Mouse (Mus musculus) heart, postnatal 25 days (tissue): ENCODE measurements around the gene Alg1. TPM values are rescaled to one million over a fixed set of nuclear protein-coding genes. Genes with fewer than 3 reads are reported as not detected.
"Not testable (repeated sequence)": the region's sequence is repeated elsewhere in the genome, so short reads cannot be mapped to it uniquely, and the experiment has no call there.

Experiments
- DNase-seq: peaks from one replicate; pipeline ENCODE4 v3.0.0; 2022; ENCODE audit warnings: low spot score
- intact Hi-C: fragments of 180-260 bp; cut with DNase I; formaldehyde crosslinking; loops from one replicate; pipeline ENCODE4 v1.15.1; 2025
- total RNA-seq, 2 experiments: library from RNA; stranded (reverse); gene quantifications; 2 replicates each; pipeline ENCODE4 v1.2.3; 2021

Alg1 gene
- total RNA-seq, 2 experiments from 2014 or later, result 12.1 to 12.3 TPM

DNA sequence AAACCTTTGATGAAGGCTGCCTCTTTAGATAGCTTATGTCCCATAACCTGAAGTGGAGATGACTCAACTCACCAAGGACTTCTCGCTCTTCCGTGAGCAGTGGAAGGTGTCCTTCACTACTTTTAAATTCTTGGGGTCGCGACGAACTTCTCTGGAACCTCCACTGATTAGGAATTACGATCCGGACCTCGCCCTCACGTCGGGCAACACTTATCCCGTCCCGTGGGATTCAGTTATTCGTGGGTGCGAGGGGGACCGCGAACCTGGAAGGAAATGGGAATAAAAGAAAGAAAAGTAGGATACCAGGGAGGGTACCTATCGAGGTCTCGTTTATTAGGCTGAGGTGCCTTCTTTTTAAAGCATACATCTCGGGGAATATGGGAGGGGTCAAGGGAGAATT lies 5.9 kb upstream of the Alg1 start:
- DNase-seq, intact Hi-C loops: not testable (repeated sequence)

- DNase-seq, intact Hi-C loops: not testable (repeated sequence)
Measured at GRCm38 (mm10) chr16:5228103-5228502, 5.3 kb upstream of the Alg1 start.

- no peak for DNase-seq
- intact Hi-C loops, result no loop called here
Measured at GRCm38 (mm10) chr16:5232982-5233381, 439 bp upstream of the Alg1 start.

DNA sequence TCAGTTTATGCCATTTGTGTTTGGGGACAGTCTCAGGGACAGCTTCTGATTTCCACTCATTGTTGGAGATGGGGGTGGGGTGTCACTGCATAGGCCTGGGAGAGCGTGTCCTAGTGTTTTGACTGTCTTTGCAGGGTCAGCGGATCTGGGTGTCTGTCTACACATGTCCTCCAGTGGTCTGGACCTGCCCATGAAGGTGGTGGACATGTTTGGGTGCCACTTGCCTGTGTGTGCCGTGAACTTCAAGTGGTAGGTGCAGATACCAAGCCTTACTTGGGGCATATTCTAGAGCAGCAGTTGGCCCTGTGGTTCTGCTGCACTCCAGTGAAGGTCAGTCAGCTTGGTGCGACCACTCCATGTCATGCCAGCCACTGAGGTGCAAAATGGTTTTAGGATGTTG lies 8.9 kb downstream of the Alg1 start:
- intact Hi-C loops, result loop anchor here (2.0 kb wide), 1 partner anchor 22 kb away; no protein-coding TSS in a partner anchor
- DNase-seq, result no peak

DNA sequence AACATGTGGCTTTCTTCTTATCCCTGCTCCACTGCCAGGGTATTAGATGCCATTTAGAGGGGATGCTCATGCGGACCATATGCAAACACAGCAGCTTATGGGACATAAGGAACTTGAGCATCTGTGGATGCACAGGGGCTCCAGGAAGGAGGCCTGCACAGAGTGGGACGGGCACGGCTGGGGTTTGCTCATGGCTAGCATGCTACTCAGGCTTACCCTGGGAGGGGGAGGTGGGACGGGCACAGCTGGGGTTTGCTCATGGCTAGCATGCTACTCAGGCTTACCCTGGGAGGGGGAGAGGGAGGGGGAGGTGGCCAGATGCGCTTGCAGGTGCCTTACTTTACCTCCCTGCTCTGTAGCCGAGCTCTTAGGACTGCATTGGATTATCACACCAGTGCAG lies 9.5 kb downstream of the Alg1 start:
- DNase-seq, result no peak
- intact Hi-C loops, result loop anchor here (2.0 kb wide), 1 partner anchor 22 kb away; no protein-coding TSS in a partner anchor

GRCm38 (mm10) chr16:5244411-5244810 lies 11.0 kb downstream of the Alg1 start:
- peak; percentile 52 for DNase-seq
- intact Hi-C loops, result loop anchor here (1.0 kb wide), 1 partner anchor 42 kb away; no protein-coding TSS in a partner anchor

GRCm38 (mm10) chr16:5250891-5251290 lies 17.5 kb downstream of the Alg1 start:
- DNase-seq, result no peak
- intact Hi-C loops, result no loop called here

- intact Hi-C loops, result no loop called here
- DNase-seq, result no peak
Measured at GRCm38 (mm10) chr16:5252260-5252659, 18.8 kb downstream of the Alg1 start.

DNA sequence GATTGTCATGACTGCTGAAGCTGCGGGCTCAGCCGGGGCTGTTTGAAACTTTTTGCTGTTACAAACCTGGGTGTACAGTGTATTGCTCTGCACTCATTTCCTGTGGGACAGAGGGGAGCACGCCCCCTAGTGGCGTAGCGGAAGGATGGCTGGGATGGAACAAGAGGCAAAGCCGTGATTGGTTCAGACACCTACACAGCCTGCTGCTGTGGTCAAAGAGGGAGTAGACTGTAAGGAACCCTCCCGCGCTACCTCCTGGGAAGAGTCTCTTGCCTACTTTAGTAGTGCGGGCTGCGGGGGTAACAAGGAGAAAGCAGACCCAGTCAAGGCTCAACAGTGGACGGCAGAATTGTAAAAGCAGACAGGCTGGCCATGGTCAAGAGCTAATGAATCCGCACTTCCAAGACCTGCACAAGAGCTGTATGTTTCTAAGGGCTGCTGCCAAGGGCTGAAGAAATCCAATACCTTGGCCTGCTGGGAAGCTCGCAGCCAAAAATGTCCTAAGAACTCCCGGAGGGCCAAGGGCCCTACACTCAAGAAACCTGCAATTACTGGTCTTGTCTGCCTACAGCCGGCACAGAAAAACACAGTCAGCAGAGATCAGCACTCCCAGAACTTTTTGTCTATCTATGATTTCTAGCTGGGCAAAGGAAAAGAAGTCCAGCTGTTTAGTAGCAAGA lies 21.1 kb downstream of the Alg1 start:
- peak; percentile 49 for DNase-seq

DNA sequence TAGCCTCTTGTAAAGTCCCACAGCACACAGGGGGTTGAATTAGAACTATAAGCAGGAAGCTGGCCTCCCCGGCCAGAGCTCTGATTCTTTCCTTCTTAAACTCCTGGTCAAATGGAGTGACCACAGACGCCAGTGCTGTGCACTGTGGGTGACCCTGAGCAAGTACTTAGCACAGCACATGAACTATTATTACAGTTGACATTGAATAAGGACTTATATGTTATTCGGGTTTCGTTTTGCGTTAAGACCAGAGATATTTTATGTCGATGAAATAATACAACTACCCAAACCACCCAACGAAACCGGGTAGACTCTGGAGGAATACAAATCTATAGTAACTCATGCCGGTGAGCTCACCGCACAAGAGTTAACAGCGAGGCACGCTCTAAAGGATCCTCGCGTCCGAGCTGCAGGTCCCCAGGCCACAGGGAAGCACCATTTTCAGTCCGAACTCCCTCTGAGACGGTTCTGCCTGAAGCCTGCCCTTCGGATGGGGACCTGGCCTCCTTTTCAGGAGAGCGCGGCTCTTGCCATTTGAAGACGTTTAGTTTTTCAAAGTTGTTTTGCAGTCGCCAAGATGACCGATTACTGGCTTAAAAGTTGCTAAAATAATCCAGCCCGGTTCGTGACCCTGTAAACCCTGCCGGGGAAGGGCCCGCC lies 21.8 kb downstream of the Alg1 start:
- intact Hi-C loops, result loop anchor here (2.0 kb wide), 1 partner anchor 52 kb away; no protein-coding TSS in a partner anchor
- DNase-seq, result no peak

More for the DNA sequence above, 21.1 kb downstream of the Alg1 start:
- intact Hi-C loops, result loop anchor here (2.0 kb wide), 1 partner anchor 52 kb away; no protein-coding TSS in a partner anchor

GRCm38 (mm10) chr16:5255779-5256496 lies 22.5 kb downstream of the Alg1 start, which contains the start of gene Eef2kmt:
TSS of gene Eef2kmt (minus strand) at chr16:5255983.
- peak; percentile 99 for DNase-seq
- intact Hi-C loops, result loop anchor here (2.0 kb wide), 1 partner anchor 53 kb away; no protein-coding TSS in a partner anchor

DNA sequence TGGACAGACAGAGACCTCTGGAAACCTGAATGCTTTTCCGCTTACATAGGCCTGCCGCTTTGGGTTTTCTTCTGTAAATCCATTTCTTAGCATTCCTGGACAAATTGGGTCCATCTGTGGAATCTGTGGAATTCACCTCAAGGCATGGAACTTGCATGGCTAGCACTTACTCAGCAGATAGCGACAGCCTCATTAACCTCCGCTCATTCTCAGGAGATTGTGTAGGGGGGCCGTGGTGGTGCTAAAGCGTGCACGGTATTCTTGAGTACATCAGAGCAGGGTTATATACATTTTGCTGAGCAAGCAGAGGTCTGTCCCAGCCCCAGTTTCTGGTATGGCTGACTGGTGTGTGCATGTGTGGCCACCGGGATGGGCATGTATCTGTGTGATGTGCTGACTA lies 29.7 kb downstream of the Alg1 start:
- DNase-seq, result no peak
- intact Hi-C loops, result no loop called here

DNA sequence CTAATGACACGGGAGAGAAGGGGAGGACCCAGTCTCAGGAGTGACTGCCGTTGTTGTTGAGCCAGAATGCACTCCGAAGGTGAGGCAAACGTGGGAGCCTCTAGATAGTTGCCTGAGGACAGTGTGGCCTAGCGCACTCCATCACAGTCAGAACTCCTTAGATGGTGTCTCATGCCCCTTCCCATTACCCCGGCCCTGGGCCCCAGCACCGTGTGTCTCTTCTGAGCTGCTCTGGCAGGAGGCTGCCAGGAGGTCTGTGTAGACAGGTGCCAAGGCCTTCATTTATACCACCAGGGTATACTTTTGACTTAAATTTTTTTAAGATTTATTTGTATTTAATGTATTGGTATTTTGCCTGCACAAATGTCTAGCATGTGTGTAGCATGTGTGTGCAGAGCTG lies 30.5 kb downstream of the Alg1 start:
- no peak for DNase-seq
- intact Hi-C loops, result no loop called here

GRCm38 (mm10) chr16:5271411-5272035 lies 38.1 kb downstream of the Alg1 start:
- DNase-seq, result no peak

DNA sequence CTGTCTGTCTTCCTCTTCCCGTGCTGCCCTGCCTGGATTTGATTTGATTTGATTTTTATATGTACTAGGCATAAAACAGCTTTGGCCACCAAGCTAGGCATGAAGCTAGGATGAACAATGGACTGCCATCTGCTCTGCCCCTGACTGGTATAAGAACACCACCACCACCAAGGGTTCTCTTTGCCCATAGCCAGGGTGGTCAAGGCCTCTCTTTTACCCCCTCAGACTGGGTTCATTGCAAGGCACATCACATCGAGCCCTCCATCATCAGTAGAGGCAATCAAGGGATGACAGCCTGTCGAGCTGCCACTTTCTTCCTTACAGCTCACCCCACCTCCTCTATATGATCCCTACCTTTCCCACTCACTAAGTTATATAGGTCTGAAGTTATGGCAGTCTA lies 39.0 kb downstream of the Alg1 start:
- no peak for DNase-seq
- intact Hi-C loops, result no loop called here

More at GRCm38 (mm10) chr16:5271411-5272035, 38.1 kb downstream of the Alg1 start:
- intact Hi-C loops, result no loop called here

- intact Hi-C loops, result no loop called here
- no peak for DNase-seq
Measured at GRCm38 (mm10) chr16:5279571-5280222, 46.3 kb downstream of the Alg1 start.

DNA sequence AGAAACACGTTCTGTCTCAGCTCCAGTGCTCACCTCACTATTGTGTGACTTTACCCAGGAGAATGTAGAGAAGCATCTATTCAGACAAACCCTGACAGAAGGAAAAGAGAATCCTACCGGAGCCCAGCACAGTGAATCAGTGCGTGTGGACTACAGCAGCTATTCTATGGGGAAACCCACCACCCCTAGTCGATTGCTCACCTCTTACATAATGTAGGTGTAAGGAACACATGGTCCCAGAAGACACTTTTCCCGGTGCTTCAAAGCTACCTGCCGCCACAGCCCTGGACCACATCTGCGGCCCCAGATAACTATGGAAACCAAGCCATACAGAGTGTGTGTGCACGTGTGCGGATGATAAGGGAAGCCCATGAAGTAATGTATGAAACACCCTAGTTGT lies 49.3 kb downstream of the Alg1 start:
- no peak for DNase-seq
- intact Hi-C loops, result no loop called here

GRCm38 (mm10) chr16:5285376-5285775 lies 52.0 kb downstream of the Alg1 start:
- no peak for DNase-seq
- intact Hi-C loops, result no loop called here
